Mouse (Mus musculus) hindbrain, embryonic 13.5 days (tissue): ENCODE data around the gene Cbr4. TPM values are rescaled to one million over a fixed set of nuclear protein-coding genes. Genes with fewer than 3 reads are reported as not detected.

Experiments
- ATAC-seq: fragments of 200-750 bp; cut with Nextera tagmentation; 2 replicates; pipeline ENCODE4 v1.8.0; 2017; ENCODE audit warnings: moderate TSS enrichment; ENCODE audit not compliant: low FRiP score
- H3K27ac ChIP-seq: fragments of 300-500 bp; sonication (generic); 2 replicates; pipeline ENCODE4 v1.5.1; 2015; ENCODE audit warnings: inconsistent platforms, mild to moderate bottlenecking, moderate library complexity
- H3K27me3 ChIP-seq: fragments of 300-500 bp; sonication (generic); 2 replicates; pipeline ENCODE4 v1.6.1; 2015; ENCODE audit warnings: mild to moderate bottlenecking, inconsistent platforms
- H3K36me3 ChIP-seq: fragments of 300-500 bp; sonication (generic); 2 replicates; pipeline ENCODE4 v1.6.1; 2015; ENCODE audit warnings: mild to moderate bottlenecking, inconsistent platforms
- H3K4me1 ChIP-seq: fragments of 300-500 bp; sonication (generic); replicated peaks from 2 replicates; pipeline ENCODE4 v1.6.1; 2015; ENCODE audit warnings: inconsistent platforms
- H3K4me2 ChIP-seq: fragments of 300-500 bp; sonication (generic); 2 replicates; pipeline ENCODE4 v1.6.1; 2015; ENCODE audit warnings: inconsistent platforms, mild to moderate bottlenecking, moderate library complexity
- H3K4me3 ChIP-seq: fragments of 300-500 bp; sonication (generic); 2 replicates; pipeline ENCODE4 v1.5.1; 2015; ENCODE audit warnings: mild to moderate bottlenecking, inconsistent platforms
- H3K9ac ChIP-seq: fragments of 300-500 bp; sonication (generic); 2 replicates; pipeline ENCODE4 v1.6.1; 2015; ENCODE audit warnings: mild to moderate bottlenecking, inconsistent platforms
- H3K9me3 ChIP-seq: fragments of 300-500 bp; sonication (generic); 2 replicates; pipeline ENCODE4 v1.6.1; 2016; ENCODE audit warnings: inconsistent platforms
- WGBS: fragments of 180-500 bp; shearing (Covaris S2); methylation state at CpG from one replicate; pipeline ENCODE4 v1.1.7; 2015; 5-methylcytosine and 5-hydroxymethylcytosine counted together
- polyA plus RNA-seq: library from polyadenylated mRNA; unstranded; fragments of >200 nt; fragmentation: Nextera tagmentation; extraction: Ambion mirVana; gene quantifications from 2 replicates; pipeline ENCODE4 v1.2.1, GENCODE M21; 2015

Gene Cbr4
- polyA plus RNA-seq, 1 experiment from 2014 or later: 23.0 TPM

- H3K4me3 ChIP-seq: no peak overlapping the region
- no peak overlapping the region for H3K27ac ChIP-seq
- WGBS: 82% methylated on average over 5 of the region's 5 CpGs
- no peaks in the 10 kb centered on the region for H3K27me3 ChIP-seq
- peaks cover 4% of the 10 kb centered on the region; the same call in 1 of the 2 replicates for H3K36me3 ChIP-seq
- no peak overlapping the region for H3K4me2 ChIP-seq
- H3K9ac ChIP-seq: no peak overlapping the region
- no peak for ATAC-seq
- H3K4me1 ChIP-seq: 0 out of 2 replicates have a peak, but pooled peaks cover 3% of the 10 kb centered on the region
- H3K9me3 ChIP-seq: no peaks in the 10 kb centered on the region
Measured at GRCm38 (mm10) chr8:61532831-61533230, 45.3 kb downstream of the Cbr4 start.

GRCm38 (mm10) chr8:61533356-61533926 lies 45.9 kb downstream of the Cbr4 start:
- Histone ChIP-seq H3K9me3 (no peaks in the 10 kb centered on the region), H3K27me3 (no peaks in the 10 kb centered on the region), H3K36me3 (peaks cover 4% of the 10 kb centered on the region; the same call in 1 of the 2 replicates), H3K4me3 (no peak overlapping the region), H3K27ac (no peak overlapping the region), H3K4me2 (no peak overlapping the region), H3K9ac (no peak overlapping the region), H3K4me1 (0 out of 2 replicates have a peak, but pooled peaks cover 3% of the 10 kb centered on the region)
- no peak for ATAC-seq
- 42% methylated on average over 16 of the region's 16 CpGs for WGBS

DNA sequence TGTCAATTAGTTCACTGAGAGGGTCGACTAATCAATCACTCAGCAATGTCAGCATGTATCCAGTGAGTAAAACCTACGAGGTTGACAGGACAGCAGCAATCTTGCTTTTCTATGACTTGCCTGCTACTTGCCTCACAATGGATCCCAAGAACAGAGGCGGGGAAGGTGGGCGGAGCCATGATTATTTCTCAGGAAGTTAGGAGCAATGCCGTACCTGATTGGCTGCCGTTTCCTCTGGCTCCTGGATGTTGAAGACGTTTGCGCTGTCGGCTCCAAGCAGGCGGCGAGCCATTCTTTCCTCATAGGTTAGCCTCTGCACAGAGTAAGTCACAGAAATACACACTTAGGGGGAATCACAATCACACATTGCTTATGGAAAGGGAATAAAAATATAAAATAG lies 47.9 kb downstream of the Cbr4 start:
- 70% methylated on average over 11 of the region's 11 CpGs for WGBS
- 0 out of 2 replicates have a peak overlapping the region, but pooled peaks have one; percentile 18 for H3K27ac ChIP-seq
- no peak for ATAC-seq
- H3K4me2 ChIP-seq: peak overlapping the region; percentile 17; the same call in 1 of the 2 replicates
- no peak overlapping the region for H3K9ac ChIP-seq
- 0 out of 2 replicates have a peak, but pooled peaks cover 3% of the 10 kb centered on the region for H3K4me1 ChIP-seq
- H3K27me3 ChIP-seq: no peaks in the 10 kb centered on the region
- H3K36me3 ChIP-seq: peaks cover 4% of the 10 kb centered on the region; the same call in 1 of the 2 replicates
- no peak overlapping the region for H3K4me3 ChIP-seq
- H3K9me3 ChIP-seq: no peaks in the 10 kb centered on the region

DNA sequence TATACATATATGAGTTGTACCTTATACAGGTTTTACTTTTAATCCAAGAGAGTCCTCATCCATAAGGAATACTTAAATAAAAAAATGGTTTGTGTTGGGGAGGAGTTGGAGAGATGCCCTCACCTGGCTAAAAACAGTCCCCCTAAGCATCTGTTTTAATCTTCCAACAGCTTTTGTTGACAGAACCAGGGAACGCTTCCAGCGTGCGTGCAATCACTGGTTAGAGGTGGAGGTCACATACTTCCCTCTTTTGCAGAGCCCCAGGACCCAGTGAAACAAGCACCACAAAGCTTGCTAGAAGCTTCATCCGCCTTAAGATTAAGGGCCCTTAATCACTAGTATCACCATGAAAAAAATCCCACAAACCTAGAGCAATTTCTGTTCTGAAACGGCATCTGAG lies 49.9 kb downstream of the Cbr4 start:
- WGBS: 92% methylated on average over 5 of the region's 5 CpGs
- Histone ChIP-seq H3K27ac (no peak overlapping the region), H3K4me2 (no peak overlapping the region), H3K36me3 (peaks cover 4% of the 10 kb centered on the region; the same call in 1 of the 2 replicates), H3K27me3 (no peaks in the 10 kb centered on the region), H3K4me1 (0 out of 2 replicates have a peak, but pooled peaks cover 3% of the 10 kb centered on the region), H3K9me3 (no peaks in the 10 kb centered on the region), H3K9ac (no peak overlapping the region), H3K4me3 (no peak overlapping the region)
- ATAC-seq: no peak

GRCm38 (mm10) chr8:61539828-61540500 lies 52.4 kb downstream of the Cbr4 start:
- Histone ChIP-seq H3K9ac (no peak overlapping the region), H3K4me2 (no peak overlapping the region), H3K9me3 (no peaks in the 10 kb centered on the region), H3K27ac (no peak overlapping the region), H3K27me3 (no peaks in the 10 kb centered on the region), H3K36me3 (peaks cover 4% of the 10 kb centered on the region; the same call in 1 of the 2 replicates), H3K4me3 (no peak overlapping the region), H3K4me1 (no peaks in the 10 kb centered on the region)
- ATAC-seq: peak; percentile 66
- 48% methylated on average over 7 of the region's 7 CpGs for WGBS

DNA sequence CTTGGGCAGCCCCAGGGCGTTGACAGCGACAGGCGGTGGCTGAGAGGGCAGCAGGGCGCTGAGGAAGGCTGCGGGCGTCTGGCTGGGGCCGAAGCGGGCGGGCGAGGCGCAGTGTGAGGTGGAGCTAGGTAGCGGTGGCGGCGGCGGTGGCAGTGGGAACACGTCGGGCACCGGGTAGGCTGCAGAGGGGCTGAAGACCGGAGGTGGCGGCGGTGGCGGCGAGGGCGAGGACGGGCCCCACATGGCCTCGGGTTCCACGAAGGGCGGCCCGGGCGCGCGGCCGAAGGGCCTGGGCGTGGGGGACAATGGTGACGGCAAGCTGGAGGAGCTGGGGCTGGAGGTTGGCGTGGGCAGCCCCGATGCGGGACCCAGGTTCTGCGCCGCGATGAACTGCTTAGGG lies 62.1 kb downstream of the Cbr4 start:
- Histone ChIP-seq H3K4me3 (peak overlapping the region; percentile 24), H3K27me3 (no peaks in the 10 kb centered on the region), H3K27ac (no peak overlapping the region), H3K9me3 (peaks cover 10% of the 10 kb centered on the region; the same call in 1 of the 2 replicates), H3K36me3 (peaks cover 23% of the 10 kb centered on the region), H3K4me1 (no peaks in the 10 kb centered on the region; the same call in 1 of the 2 replicates), H3K4me2 (peak overlapping the region; percentile 42), H3K9ac (no peak overlapping the region)
- WGBS: 53% methylated on average over 41 of the region's 41 CpGs
- peak; percentile 39 for ATAC-seq

DNA sequence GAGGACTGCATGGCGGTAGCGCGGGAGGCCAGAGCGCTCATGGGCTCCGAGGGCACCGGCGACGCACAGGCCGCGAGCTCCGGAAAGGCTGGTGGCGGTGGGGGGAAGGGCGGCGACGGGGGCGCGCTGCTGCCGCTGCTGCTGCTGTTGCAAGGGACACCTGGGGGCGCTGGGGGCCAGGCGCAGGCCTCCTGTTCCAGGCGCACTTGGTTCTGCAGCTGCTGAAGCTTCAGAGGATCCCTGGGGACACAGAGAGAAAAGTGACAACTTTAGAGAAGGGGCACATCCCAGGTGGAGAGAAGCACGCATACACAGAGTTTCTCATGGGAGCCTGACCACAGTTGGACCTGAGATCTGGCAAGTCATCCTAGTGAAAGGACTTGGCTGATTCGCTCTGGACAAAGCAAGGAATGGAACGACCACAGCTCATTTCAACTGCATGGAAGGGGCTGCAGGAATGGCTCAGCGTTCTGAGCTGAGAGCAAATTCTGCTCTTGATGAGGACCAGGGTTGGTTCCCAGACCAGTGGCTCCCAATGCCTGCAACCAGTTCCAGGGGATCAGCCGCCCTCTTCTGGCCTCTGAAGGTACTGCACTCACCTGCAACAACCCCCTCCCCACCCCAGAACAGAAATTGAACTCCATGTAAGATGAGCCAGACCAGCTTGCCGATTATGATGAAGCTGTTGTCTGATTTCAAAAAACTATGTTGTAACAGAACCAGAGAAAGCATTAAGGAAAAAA lies 62.6 kb downstream of the Cbr4 start:
- WGBS: 30% methylated on average over 27 of the region's 27 CpGs
- H3K9me3 ChIP-seq: peaks cover 10% of the 10 kb centered on the region; the same call in 1 of the 2 replicates
- H3K36me3 ChIP-seq: peaks cover 23% of the 10 kb centered on the region
- no peaks in the 10 kb centered on the region for H3K27me3 ChIP-seq
- ATAC-seq: peak; percentile 28; the same call in 1 of the 2 replicates
- peaks cover 2% of the 10 kb centered on the region for H3K4me1 ChIP-seq
- H3K9ac ChIP-seq: no peak overlapping the region
- H3K27ac ChIP-seq: no peak overlapping the region
- peak overlapping the region; percentile 24 for H3K4me3 ChIP-seq
- H3K4me2 ChIP-seq: peak overlapping the region; percentile 42

DNA sequence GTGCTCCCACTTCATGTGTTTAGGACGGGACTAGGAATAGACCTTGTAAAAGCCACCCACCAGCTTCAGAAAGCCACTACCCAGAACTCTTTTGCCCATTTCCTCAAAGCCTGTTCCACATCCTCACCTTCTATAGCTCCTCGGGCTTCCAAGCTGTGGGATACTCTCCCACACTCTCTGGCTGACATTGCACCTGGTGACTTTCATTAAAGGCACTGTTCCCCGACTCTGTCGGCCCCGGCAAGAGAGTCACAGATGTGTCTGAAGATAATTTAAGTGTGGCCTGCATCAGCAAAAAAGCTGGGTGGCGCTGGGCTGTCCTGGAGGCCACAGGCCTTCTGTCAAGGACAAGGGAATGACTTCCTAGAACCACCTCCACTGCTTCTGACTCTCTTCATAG lies 64.7 kb downstream of the Cbr4 start:
- Histone ChIP-seq H3K27ac (no peak overlapping the region), H3K36me3 (peaks cover 23% of the 10 kb centered on the region), H3K4me2 (no peak overlapping the region), H3K27me3 (no peaks in the 10 kb centered on the region), H3K9ac (no peak overlapping the region), H3K4me1 (peaks cover 8% of the 10 kb centered on the region), H3K4me3 (no peak overlapping the region), H3K9me3 (peaks cover 10% of the 10 kb centered on the region; the same call in 1 of the 2 replicates)
- WGBS: 61% methylated on average over 6 of the region's 6 CpGs
- ATAC-seq: no peak

DNA sequence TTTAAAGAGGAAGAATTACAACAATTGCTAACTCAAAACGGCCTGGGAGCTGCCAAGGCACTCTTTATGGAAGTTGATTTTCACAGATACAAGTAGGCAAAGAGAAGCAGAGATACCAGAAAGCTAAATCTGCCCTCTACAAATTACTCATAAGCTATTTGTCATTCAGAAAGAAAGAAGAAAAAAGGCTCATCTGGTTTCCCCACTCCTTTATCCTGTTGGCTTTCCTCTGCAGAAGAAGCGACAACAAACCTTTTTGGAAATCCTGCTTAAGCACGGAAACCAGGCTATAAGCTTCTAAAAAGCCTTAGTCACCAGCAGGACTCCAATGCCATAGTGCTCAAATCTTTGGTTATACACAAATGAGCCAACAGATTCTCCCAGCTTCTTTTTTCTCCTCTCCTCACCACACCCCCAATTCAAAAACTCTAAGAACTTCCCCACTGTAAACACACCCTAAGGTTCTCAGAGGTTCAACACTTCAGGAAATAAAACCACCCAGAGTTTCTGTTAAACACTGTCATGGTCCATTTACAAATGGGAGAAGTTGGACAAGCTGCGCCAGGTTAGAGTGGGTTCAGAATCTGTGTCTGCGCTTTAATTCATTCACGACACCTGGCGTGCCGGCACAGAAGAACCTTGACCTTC lies 65.3 kb downstream of the Cbr4 start:
- WGBS: 89% methylated on average over 8 of the region's 8 CpGs
- H3K9ac ChIP-seq: no peak overlapping the region
- no peak overlapping the region for H3K4me2 ChIP-seq
- no peak overlapping the region for H3K4me3 ChIP-seq
- no peaks in the 10 kb centered on the region for H3K27me3 ChIP-seq
- peaks cover 23% of the 10 kb centered on the region for H3K36me3 ChIP-seq
- peaks cover 10% of the 10 kb centered on the region; the same call in 1 of the 2 replicates for H3K9me3 ChIP-seq
- no peak for ATAC-seq
- H3K4me1 ChIP-seq: peaks cover 8% of the 10 kb centered on the region
- no peak overlapping the region for H3K27ac ChIP-seq

DNA sequence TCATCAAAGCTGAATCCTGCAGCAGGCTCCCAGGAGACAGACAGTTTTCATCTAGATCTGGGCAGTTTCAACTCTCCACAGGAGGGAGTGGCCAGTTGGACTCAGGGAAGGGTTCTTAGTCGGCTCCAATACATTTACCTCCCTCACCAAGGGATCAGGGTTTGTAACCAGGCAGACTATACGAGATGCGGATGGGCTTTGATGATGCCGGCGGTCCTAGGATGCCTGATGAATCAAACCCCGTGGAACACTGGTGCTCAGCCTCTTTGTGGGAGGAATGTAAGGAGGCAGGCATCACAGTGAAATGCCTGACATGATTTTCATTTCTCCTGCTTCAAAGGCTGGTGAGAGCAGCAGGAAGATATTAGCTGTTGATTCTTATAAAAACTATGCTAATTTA lies 67.8 kb downstream of the Cbr4 start:
- Histone ChIP-seq H3K4me3 (no peak overlapping the region), H3K4me2 (no peak overlapping the region), H3K27me3 (no peaks in the 10 kb centered on the region), H3K9ac (no peak overlapping the region), H3K4me1 (peaks cover 8% of the 10 kb centered on the region), H3K36me3 (no peaks in the 10 kb centered on the region), H3K27ac (no peak overlapping the region), H3K9me3 (no peaks in the 10 kb centered on the region)
- no peak for ATAC-seq
- WGBS: 67% methylated on average over 6 of the region's 6 CpGs

- H3K9ac ChIP-seq: no peak overlapping the region
- no peak overlapping the region for H3K4me3 ChIP-seq
- H3K27me3 ChIP-seq: no peaks in the 10 kb centered on the region
- peaks cover 8% of the 10 kb centered on the region for H3K4me1 ChIP-seq
- WGBS: 66% methylated on average over 8 of the region's 8 CpGs
- no peaks in the 10 kb centered on the region for H3K36me3 ChIP-seq
- no peak overlapping the region for H3K4me2 ChIP-seq
- no peak overlapping the region for H3K27ac ChIP-seq
- no peaks in the 10 kb centered on the region for H3K9me3 ChIP-seq
- ATAC-seq: no peak
Measured at GRCm38 (mm10) chr8:61556219-61556618, 68.7 kb downstream of the Cbr4 start.
